Mouse (Mus musculus): Measurements from ENCODE around the gene 5330417H12Rik. TPM values are rescaled to one million over a fixed set of nuclear protein-coding genes. Genes with fewer than 3 reads are reported as not detected.

5330417H12Rik gene
- polyA plus RNA-seq, 1 experiment from 2014 or later = not detected

- Histone ChIP-seq H3K27me3 (ENCODE audit: poor library complexity, severe bottlenecking) (no peaks in the 10 kb centered on the region), H3K4me1 (peaks cover 6% of the 10 kb centered on the region; the same call in 1 of the 2 replicates), H3K36me3 (replicated peaks) (no peaks in the 10 kb centered on the region), H3K4me3 (no peak overlapping the region), H3K27ac (no peak overlapping the region), H3K9me3 (no peaks in the 10 kb centered on the region)
- no peak for DNase-seq (ENCODE audit: extremely low spot score, low spot score)
- WGBS = 72% methylated on average over 1 of the region's 1 CpGs
These were observed 26.9 kb upstream of the 5330417H12Rik start for GRCm38 (mm10) chr7:107651821-107652220.

GRCm38 (mm10) chr7:107649990-107650389 is 25.0 kb upstream of the 5330417H12Rik start:
- 87% methylated on average over 7 of the region's 7 CpGs for WGBS
- Histone ChIP-seq H3K27ac (no peak overlapping the region), H3K9me3 (0 out of 2 replicates have a peak, but pooled peaks cover 2% of the 10 kb centered on the region), H3K27me3 (ENCODE audit: poor library complexity, severe bottlenecking) (no peaks in the 10 kb centered on the region), H3K36me3 (replicated peaks) (no peaks in the 10 kb centered on the region), H3K4me3 (no peak overlapping the region), H3K4me1 (peaks cover 6% of the 10 kb centered on the region; the same call in 1 of the 2 replicates)
- no peak for DNase-seq (ENCODE audit: extremely low spot score, low spot score)

GRCm38 (mm10) chr7:107648937-107649688 is 24.2 kb upstream of the 5330417H12Rik start:
- no peaks in the 10 kb centered on the region for H3K27me3 ChIP-seq (ENCODE audit: poor library complexity, severe bottlenecking)
- no peak overlapping the region for H3K4me3 ChIP-seq
- DNase-seq (ENCODE audit: extremely low spot score, low spot score) = no peak
- H3K4me1 ChIP-seq = peaks cover 6% of the 10 kb centered on the region; the same call in 1 of the 2 replicates
- H3K36me3 ChIP-seq (replicated peaks) = no peaks in the 10 kb centered on the region
- WGBS = 86% methylated on average over 12 of the region's 12 CpGs
- no peak overlapping the region for H3K27ac ChIP-seq
- H3K9me3 ChIP-seq = 0 out of 2 replicates have a peak, but pooled peaks cover 5% of the 10 kb centered on the region

GRCm38 (mm10) chr7:107644987-107645386 is 20.0 kb upstream of the 5330417H12Rik start:
- WGBS = 93% methylated on average over 2 of the region's 2 CpGs
- H3K36me3 ChIP-seq (replicated peaks) = no peaks in the 10 kb centered on the region
- no peak for DNase-seq (ENCODE audit: extremely low spot score, low spot score)

GRCm38 (mm10) chr7:107642586-107643275 is 17.8 kb upstream of the 5330417H12Rik start:
- Histone ChIP-seq H3K4me1 (no peaks in the 10 kb centered on the region), H3K9me3 (0 out of 2 replicates have a peak, but pooled peaks cover 5% of the 10 kb centered on the region), H3K27ac (no peak overlapping the region), H3K27me3 (ENCODE audit: poor library complexity, severe bottlenecking) (no peaks in the 10 kb centered on the region), H3K4me3 (no peak overlapping the region), H3K36me3 (replicated peaks) (no peaks in the 10 kb centered on the region)
- 89% methylated on average over 7 of the region's 7 CpGs for WGBS
- DNase-seq (ENCODE audit: extremely low spot score, low spot score) = no peak

More at GRCm38 (mm10) chr7:107644987-107645386, 20.0 kb upstream of the 5330417H12Rik start:
- Histone ChIP-seq H3K4me3 (no peak overlapping the region), H3K9me3 (0 out of 2 replicates have a peak, but pooled peaks cover 5% of the 10 kb centered on the region), H3K27ac (no peak overlapping the region), H3K4me1 (peaks cover 6% of the 10 kb centered on the region; the same call in 1 of the 2 replicates), H3K27me3 (ENCODE audit: poor library complexity, severe bottlenecking) (no peaks in the 10 kb centered on the region)

GRCm38 (mm10) chr7:107638026-107638425 is 13.1 kb upstream of the 5330417H12Rik start:
- Histone ChIP-seq H3K9me3 (no peaks in the 10 kb centered on the region), H3K27me3 (ENCODE audit: poor library complexity, severe bottlenecking) (no peaks in the 10 kb centered on the region), H3K27ac (no peak overlapping the region), H3K36me3 (replicated peaks) (no peaks in the 10 kb centered on the region), H3K4me1 (no peaks in the 10 kb centered on the region), H3K4me3 (no peak overlapping the region)
- DNase-seq (ENCODE audit: extremely low spot score, low spot score) = no peak
- 94% methylated on average over 5 of the region's 5 CpGs for WGBS

- Histone ChIP-seq H3K4me3 (no peak overlapping the region), H3K27me3 (ENCODE audit: poor library complexity, severe bottlenecking) (no peaks in the 10 kb centered on the region), H3K36me3 (replicated peaks) (no peaks in the 10 kb centered on the region), H3K9me3 (no peaks in the 10 kb centered on the region), H3K27ac (no peak overlapping the region), H3K4me1 (no peaks in the 10 kb centered on the region)
- 92% methylated on average over 7 of the region's 7 CpGs for WGBS
- DNase-seq (ENCODE audit: extremely low spot score, low spot score) = no peak
These were observed 12.4 kb upstream of the 5330417H12Rik start for GRCm38 (mm10) chr7:107637398-107637797.

- Histone ChIP-seq H3K4me3 (no peak overlapping the region), H3K27me3 (ENCODE audit: poor library complexity, severe bottlenecking) (no peaks in the 10 kb centered on the region), H3K4me1 (no peaks in the 10 kb centered on the region), H3K9me3 (no peaks in the 10 kb centered on the region), H3K36me3 (replicated peaks) (no peaks in the 10 kb centered on the region), H3K27ac (no peak overlapping the region)
- no peak for DNase-seq (ENCODE audit: extremely low spot score, low spot score)
- WGBS = 93% methylated on average over 4 of the region's 4 CpGs
These were observed 8.2 kb upstream of the 5330417H12Rik start for GRCm38 (mm10) chr7:107633201-107633600.

GRCm38 (mm10) chr7:107628383-107628782 is 3.4 kb upstream of the 5330417H12Rik start:
- Histone ChIP-seq H3K4me1 (no peaks in the 10 kb centered on the region), H3K36me3 (replicated peaks) (no peaks in the 10 kb centered on the region), H3K4me3 (no peak overlapping the region), H3K9me3 (no peaks in the 10 kb centered on the region), H3K27me3 (ENCODE audit: poor library complexity, severe bottlenecking) (no peaks in the 10 kb centered on the region), H3K27ac (no peak overlapping the region)
- no peak for DNase-seq (ENCODE audit: extremely low spot score, low spot score)

- Histone ChIP-seq H3K27ac (no peak overlapping the region), H3K36me3 (replicated peaks) (no peaks in the 10 kb centered on the region), H3K27me3 (ENCODE audit: poor library complexity, severe bottlenecking) (no peaks in the 10 kb centered on the region), H3K9me3 (no peaks in the 10 kb centered on the region), H3K4me3 (no peak overlapping the region), H3K4me1 (no peaks in the 10 kb centered on the region)
- WGBS = 91% methylated on average over 6 of the region's 6 CpGs
- DNase-seq (ENCODE audit: extremely low spot score, low spot score) = no peak
These were observed 820 bp upstream of the 5330417H12Rik start for GRCm38 (mm10) chr7:107625781-107626180.

GRCm38 (mm10) chr7:107624432-107624831 is 529 bp downstream of the 5330417H12Rik start:
- no peak overlapping the region for H3K27ac ChIP-seq

GRCm38 (mm10) chr7:107620137-107620536 is 4.8 kb downstream of the 5330417H12Rik start:
- Histone ChIP-seq H3K9me3 (no peaks in the 10 kb centered on the region), H3K36me3 (replicated peaks) (no peaks in the 10 kb centered on the region), H3K4me1 (peaks cover 22% of the 10 kb centered on the region), H3K27ac (no peak overlapping the region), H3K27me3 (ENCODE audit: poor library complexity, severe bottlenecking) (no peaks in the 10 kb centered on the region), H3K4me3 (no peak overlapping the region)
- 71% methylated on average over 3 of the region's 3 CpGs for WGBS
- no peak for DNase-seq (ENCODE audit: extremely low spot score, low spot score)

More at GRCm38 (mm10) chr7:107624432-107624831, 529 bp downstream of the 5330417H12Rik start:
- Histone ChIP-seq H3K4me1 (0 out of 2 replicates have a peak, but pooled peaks cover 6% of the 10 kb centered on the region), H3K9me3 (no peaks in the 10 kb centered on the region), H3K4me3 (no peak overlapping the region), H3K27me3 (ENCODE audit: poor library complexity, severe bottlenecking) (no peaks in the 10 kb centered on the region), H3K36me3 (replicated peaks) (no peaks in the 10 kb centered on the region)
- DNase-seq (ENCODE audit: extremely low spot score, low spot score) = no peak
- 82% methylated on average over 3 of the region's 3 CpGs for WGBS

GRCm38 (mm10) chr7:107619225-107619624 is 5.7 kb downstream of the 5330417H12Rik start:
- 67% methylated on average over 4 of the region's 4 CpGs for WGBS

More at GRCm38 (mm10) chr7:107619225-107619624, 5.7 kb downstream of the 5330417H12Rik start:
- Histone ChIP-seq H3K27me3 (ENCODE audit: poor library complexity, severe bottlenecking) (no peaks in the 10 kb centered on the region), H3K27ac (no peak overlapping the region), H3K4me1 (peaks cover 22% of the 10 kb centered on the region), H3K9me3 (no peaks in the 10 kb centered on the region), H3K36me3 (replicated peaks) (no peaks in the 10 kb centered on the region), H3K4me3 (no peak overlapping the region)
- DNase-seq (ENCODE audit: extremely low spot score, low spot score) = no peak

Measured in forebrain, embryonic 10.5 days (tissue).